Mouse (Mus musculus) embryonic fibroblast, embryonic 13.5 days (primary cell): Measurements from ENCODE around the gene Phf7.
A peak's percentile ranks its signal among the peaks of the same experiment; 100 is the strongest.

Experiments used
- CTCF ChIP-seq: IDR thresholded peaks from 2 replicates; pipeline ENCODE4 v1.5.1; 2011; ENCODE audit warnings: mild to moderate bottlenecking, control low read depth, low read length, moderate library complexity, borderline replicate concordance; ENCODE audit not compliant: insufficient read depth
- POLR2A ChIP-seq: IDR thresholded peaks from 2 replicates; pipeline ENCODE4 v1.6.1; 2011; ENCODE audit warnings: low read depth, mild to moderate bottlenecking, control low read depth, low read length, moderate library complexity

DNA sequence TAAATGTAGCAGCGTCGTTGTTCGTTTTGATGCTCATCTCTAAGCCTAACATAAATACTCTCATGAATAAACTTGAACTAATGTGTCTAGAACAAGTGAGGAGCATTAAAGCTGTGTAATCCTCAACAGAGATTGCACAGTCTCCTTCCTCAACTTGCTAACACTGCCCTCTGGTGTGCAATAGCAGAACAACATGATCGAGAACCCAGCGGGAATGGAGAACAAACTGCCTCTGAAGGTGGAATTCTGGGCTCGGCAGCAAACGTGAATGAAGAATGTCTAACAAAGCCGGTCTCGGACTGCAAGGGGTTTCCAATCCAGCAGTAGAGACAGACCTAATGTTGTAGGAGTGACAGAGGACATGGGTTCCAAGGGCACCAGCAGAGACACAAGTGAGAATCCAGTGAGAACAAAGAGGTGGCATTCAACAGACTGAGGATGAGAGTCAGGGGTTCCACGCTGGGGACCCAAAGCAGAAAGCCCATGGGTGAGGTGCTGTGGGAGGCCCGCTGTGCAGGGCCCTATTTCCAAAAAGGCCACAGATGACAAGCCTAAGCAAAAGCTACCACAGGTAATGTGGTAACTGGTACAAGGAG is 17.0 kb downstream of the Phf7 start:
- TF ChIP-seq CTCF (peak; percentile 9; the same call in 1 of the 2 replicates), POLR2A (no peak)
